Mouse (Mus musculus): ENCODE results near the gene Nhs.

- TF ChIP-seq CTCF (IDR thresholded peaks at IDR 0.05; ENCODE audit: control insufficient read depth, insufficient read depth, insufficient read length), result no peak
- no peak for TF ChIP-seq USF1 (IDR thresholded peaks at IDR 0.05; ENCODE audit: low read depth)
- no peak for TF ChIP-seq CEBPB (IDR thresholded peaks at IDR 0.05; ENCODE audit: low read depth)
- no peak for TF ChIP-seq MAX (IDR thresholded peaks at IDR 0.05)
- TF ChIP-seq MYOD1 (IDR thresholded peaks at IDR 0.05; ENCODE audit: control insufficient read depth, insufficient read length, low read depth), result no peak
Measured at GRCm38 (mm10) chrX:162055635-162056034, 103.9 kb downstream of the Nhs start.
